Mouse (Mus musculus): ENCODE data around the gene Lgals3bp. TPM values are rescaled to one million over a fixed set of nuclear protein-coding genes. Genes with fewer than 3 reads are reported as not detected.

Gene Lgals3bp
- 10 to 100 TPM; 55.4 to 58.3 TPM for total RNA-seq (2021)
- long read RNA-seq, experiment 1, partial matches to known transcripts, result 2 of 26 reads
- long read RNA-seq, experiment 1, other reads (novel, unspliced or antisense), result 23 of 26 reads
- long read RNA-seq, experiment 2, transcript Lgals3bp-201 (6 exons, 2,330 nt), result major isoform, 12 of 18 reads
- long read RNA-seq, experiment 2, partial matches to known transcripts, result 1 of 18 reads
- long read RNA-seq, experiment 2, other reads (novel, unspliced or antisense), result 5 of 18 reads

DNA sequence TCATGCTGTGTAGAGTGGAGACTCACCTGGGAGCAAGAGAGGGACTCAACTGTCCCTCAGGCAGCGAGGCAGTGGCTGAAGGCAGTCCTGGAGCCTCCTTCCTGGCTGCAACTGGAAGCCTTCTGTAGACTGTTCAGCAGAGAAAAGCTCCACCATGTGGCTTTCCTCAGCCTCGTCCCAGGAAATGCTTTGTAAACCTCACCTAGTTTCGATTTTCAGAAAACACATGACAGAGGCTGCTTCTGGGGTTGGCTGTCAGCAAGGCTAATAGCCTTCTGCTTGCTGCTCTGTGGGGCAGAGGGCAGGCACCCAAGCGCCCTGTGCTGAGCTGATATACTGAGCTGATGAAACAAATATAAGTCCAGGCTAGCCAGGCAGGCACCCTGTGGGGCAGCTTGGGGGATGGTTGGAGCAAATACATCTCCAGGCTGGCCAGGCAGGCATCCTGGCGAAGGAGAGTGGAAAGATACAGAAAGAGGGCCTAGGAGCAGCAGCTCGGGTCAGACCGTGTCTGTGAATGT, at the start of gene Lgals3bp:
Lgals3bp (minus strand) TSS at position 333 of the 521 bp plus-strand sequence.
- peak; percentile 72 for DNase-seq

DNA sequence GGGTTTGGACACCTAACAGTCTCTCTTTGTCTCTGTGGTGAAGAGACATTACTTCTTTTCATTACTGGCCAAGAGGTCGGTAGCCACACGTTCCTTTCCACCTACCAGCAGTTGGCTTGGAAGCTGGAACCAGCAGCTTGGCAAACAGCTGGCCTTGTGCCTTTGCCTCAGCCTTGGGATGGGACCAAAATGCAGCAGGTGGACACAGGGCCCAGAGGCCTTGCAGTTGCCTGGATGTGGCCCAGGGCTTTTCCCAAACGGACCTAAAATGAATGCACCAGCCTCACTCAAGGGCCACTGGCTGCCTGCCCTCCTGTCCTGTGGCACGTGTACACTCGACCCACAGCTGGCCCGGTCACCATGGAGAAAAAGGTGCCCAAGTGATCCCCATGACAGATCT, 49.3 kb upstream of the Lgals3bp start:
- DNase-seq, result peak; percentile 73

DNA sequence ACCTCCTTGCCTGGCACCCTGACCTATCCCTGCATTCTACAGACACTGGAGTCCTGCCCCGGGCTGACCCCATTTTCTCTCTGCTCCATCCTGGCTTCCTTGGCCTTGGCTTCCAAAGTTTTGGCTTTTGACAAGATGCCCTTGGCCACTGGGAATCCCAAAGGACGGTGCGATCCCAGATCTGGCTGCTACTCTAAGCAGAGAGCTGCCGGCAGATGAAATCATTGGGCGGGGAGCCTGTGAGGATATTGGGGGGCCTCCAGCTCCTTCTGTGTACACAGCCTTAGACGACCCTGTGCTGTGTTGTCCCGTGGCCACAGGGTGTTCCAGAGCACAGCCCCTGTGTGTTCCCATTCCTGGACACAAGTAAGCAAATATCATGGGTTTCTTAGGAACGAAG, 46.5 kb upstream of the Lgals3bp start:
- peak; percentile 57 for DNase-seq

DNA sequence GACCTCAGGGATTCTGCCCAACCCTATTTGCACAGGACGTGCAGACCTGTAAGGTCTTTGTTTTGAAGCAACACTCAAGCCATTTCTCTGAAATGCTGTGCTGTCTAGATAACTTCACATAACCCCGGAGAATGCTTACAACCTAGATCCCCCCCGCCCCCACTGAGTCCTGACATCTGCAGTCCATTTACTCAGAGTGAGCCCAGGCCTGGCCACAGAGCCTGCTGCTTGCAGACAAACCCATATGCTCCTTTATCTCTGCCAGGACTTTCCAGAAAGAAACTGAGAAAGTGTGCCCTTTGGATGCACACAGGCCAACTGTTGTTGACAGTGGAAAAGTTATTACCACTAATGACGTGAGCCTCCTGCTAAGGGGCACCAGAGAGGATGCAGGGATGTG, 45.5 kb upstream of the Lgals3bp start:
- DNase-seq, result no peak

DNA sequence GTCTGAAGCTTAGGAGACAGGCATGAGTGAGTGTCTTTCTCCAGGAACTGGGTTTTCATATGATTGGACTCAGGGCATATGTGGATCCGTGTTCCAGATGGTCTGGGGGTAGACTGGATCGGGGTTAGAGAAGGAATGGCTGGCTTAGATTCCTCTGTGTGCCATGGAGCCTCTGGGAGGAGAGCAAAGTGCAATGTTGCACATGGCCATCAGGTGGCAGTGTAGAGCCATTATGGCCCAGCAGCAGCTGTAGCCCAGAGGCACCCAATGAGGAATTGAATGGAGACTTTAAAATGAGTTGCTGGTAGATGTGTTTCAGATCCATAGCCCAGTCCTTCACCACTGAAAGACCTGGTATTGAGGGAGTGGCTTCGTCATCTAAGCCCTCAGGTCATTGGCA, 44.0 kb upstream of the Lgals3bp start:
- DNase-seq, result peak; percentile 82

DNA sequence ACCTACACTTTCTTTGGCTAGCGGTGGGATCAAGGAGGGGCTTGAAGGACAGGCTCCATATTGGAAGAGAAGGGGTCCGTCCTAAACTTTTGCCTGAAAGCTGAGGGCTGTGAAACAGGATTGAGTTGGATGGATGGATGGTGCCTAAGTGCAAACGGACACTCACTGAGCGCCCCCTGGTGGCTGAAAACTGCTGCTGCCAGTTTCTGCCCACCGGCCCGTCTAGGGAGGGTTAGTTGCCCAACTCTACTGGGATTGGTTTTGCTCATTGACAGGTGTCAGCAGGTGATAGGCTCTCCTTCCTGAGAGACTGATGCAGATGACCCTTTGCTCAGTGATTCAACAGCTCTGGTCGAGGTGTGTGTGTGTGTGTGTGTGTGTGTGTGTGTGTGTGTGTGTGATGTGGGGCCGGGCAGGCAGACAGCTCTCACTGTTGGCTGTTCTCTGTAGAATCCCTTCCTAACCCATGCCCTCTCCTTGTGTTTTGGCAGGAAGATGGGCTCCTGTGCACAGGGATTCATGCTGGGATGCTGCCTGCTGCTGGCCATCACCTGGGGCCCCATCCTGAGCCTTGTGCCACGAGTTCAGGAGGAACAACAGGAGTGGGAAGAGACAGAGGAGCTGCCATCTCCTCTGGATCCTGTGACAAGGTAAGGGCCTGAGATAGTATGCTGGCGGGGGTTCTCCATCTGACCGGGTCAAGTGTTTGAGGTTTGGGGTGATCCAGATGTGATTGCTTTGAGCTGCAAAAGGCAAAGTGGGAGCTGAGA, 41.5 kb upstream of the Lgals3bp start:
- peak; percentile 91 for DNase-seq

DNA sequence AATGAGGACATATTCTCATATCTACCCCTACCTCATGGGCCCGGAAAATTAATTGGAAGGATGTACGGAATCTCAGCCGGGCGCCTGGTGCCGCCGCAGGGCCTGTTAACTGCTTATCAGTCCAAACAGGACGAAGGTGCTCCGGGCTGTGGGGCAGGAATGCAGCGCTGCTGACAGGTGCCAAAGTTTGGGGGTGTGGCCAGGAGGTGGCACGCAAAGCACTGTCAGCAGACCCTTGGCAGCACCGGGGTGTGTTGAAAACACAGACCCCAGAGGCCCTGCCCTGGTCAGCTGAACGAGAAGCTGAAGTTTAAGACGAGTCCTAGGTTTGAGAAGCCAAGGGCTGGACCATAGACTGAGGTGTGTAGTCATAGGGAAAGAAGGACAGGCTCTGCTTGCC, 40.8 kb upstream of the Lgals3bp start:
- DNase-seq, result no peak

DNA sequence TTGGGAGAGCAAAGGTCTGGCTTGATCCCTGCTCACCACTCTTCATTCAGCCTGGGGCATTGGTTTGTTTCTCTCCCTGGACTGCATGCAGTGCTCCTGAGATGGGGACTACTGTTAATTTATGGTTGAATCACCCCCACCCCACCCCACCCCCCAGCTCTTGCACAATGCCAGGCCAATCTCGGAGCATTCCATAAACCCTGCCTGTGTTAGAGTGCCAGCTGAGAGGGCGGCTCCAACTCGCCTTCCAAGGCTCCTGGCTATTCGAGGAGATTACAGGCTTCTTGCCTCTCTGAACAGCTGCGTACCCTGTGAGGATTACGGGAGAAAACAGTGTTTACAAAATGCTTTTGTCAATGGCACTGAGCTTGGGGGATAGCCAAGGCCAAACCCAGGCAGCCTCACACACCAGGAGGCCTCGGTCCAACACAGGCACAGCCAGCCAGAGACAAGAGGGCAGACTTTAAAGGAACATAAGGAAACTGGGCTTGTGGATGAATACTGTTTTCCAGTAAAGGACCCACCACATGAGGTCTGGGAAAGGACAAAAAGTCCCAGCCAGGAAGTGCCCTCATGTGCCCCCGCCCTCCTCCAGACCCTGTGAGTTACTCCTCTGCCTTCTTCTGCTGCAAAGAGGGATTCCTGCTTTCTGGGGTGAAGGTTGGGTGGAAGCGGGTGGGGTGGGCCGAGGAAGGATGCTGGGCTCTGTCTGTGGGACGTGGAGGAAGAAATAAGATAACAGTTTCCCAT, 36.9 kb upstream of the Lgals3bp start:
- DNase-seq, result peak; percentile 57

DNA sequence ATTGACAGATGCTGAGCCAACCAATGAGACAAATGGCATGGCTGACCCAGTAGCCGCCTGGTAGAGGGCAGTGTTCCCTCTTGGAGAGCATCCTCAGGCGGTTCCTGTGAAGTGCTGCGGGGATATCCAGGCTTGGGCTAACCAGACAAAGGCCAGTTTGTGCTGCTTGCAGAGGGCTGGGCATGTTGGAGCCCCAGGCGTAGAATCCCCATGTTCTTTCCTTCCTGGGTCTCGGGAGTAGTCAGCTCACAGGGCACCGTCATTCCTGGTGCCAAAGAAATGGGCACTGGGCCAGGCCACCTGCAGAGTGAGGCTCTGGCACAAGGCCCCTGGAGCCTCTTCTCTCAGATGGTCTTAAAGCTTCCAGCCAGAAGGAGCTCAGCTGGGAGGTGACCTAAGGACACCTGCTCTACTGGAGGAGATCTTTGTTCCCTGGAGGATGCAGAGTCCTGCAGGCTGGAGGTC, 34.6 kb upstream of the Lgals3bp start:
- no peak for DNase-seq

DNA sequence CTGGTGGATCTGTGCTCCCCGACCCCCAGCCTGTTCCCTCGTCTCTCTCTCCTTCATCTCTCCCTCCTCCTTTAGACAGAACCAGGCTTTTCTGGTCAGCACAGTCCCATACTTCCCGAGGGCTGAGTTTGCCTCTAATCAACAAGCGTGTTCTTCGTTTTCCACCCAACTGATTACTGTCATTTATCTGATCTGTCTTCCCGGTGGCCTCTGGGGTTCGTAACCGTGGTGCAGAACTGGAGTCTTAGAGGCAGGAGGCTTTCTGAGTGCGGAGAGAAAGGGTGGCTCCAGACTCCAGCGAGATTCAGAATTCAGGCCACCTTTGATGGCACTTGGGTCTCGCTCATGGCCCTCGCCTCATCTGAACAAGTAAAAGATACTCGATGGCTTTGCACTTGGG, 32.2 kb upstream of the Lgals3bp start:
- DNase-seq, result no peak

DNA sequence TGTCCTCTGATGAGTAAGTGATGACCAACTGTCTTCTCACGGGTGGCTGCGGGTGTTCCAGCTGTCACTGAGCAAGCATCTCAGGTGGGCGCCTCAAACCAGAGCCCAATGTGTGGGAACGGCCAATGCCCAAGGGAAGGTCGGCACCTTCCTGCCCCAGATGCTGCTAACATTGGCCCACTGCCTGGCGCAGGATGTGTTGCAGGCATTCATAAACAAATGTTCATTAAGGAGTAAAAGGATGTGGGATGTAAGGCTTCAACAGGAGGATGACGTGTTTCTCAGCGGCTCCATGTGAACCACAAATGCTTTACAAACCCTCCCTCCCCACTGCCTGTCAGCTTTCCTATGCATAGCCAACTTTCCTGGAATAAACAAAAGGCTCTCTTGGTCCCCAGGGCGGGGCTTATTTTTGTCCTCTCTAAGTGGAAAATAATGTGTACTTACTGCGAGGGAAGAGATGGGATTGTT, 31.5 kb upstream of the Lgals3bp start:
- no peak for DNase-seq

DNA sequence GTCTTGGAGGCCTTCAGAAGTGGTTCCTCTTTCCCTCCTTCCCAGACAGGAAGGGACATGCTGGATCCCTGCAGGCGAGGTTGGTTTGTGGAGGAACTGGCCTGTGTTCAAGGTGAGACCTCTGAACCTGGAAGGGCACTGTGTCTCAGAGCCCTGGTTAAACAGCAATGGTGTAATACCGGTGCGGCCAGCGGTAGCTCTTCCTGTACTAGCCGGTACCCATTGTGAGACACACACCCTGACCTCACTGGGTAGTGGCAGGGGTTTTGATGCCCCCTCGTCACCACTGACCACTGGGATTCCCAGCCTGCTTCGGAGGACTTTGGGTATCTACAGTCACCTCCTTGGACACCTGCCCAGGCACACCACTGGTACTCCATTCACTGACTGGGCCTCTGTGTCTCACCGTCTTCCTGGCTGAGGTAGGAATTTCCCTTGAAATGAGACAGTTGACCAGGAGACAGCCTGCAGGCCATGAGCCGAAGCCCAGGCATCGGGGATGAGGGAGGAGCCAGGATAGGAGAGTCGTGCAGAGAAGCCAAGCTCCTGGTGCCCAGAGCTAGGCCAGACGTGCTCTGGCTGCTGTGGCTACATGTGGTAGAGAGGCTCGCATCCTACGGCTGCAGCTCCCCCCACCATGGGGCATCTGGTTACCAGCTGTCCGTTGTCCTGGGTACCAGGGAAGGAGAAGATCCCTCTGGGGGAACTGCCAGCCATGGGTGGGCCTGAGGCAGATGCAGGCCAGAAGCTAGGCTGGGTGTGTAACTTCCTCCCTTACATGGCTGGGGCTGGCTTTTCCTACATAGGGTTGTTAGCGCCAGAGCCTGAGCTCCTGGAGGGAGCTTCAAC, 29.4 kb upstream of the Lgals3bp start:
- peak; percentile 35 for DNase-seq

DNA sequence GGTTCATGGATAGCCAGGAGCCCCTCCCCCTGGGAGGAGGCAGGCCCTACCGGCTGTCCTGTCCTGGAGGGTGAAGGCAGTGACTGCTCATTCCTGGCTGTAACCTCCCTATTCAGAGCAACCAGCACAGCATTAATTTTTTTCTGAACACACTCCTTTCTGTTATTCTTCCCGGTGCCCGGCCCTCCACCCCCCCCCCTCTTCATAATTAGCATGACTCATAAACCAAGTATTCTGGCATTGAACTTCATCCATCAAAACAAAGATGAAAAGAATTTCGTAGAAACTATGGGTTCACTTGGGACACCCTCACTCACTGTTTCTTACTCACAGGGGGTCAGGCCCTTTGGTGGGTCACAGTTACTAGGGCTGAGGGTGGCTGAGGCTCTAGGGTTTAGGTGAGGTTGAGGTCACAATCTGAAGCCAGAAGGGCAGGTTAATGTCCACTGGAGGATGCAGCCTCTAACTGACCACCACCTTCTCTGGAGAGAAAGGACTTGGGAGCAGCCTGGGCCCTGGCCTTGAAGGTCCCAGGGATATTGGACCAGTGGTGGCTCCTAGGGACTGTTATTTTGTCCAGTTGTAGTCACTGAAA, 28.5 kb upstream of the Lgals3bp start:
- peak; percentile 26 for DNase-seq

DNA sequence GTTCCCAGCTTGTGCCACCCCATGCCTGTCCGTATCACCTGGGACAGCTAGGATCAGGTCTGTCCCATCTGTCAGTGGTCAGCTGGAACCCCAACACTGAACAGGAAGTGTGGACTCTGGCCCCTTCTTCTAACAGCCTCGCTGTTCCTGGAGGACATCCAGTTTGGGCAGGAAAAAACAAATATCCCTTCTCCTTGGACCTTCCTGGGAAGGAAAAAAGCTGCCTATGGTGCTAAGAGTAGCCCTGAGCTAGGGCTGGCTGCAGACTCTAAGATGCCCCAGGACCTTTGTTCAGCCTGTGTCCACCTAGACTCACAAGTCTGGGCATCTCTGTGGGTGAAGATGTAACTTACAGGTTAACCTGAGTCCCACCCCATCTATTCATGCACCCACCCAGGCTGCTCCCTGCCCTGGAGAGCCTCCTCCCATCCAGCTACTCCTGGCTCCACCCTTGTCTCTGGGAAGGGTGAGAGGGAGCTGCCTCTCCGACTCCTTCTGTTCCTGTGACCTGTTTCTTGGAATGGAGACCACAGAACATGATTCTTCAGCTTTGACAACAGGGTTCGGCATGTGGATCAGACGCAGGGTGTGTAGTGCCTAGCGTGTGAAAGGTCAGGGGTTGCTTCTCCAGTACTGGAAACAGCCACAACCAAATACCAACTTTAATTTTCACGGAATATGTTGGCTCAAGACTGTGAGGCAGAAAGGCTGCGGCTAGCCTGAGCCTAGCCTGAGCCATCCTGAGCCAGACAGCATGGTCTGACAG, 27.2 kb upstream of the Lgals3bp start:
- peak; percentile 33 for DNase-seq

DNA sequence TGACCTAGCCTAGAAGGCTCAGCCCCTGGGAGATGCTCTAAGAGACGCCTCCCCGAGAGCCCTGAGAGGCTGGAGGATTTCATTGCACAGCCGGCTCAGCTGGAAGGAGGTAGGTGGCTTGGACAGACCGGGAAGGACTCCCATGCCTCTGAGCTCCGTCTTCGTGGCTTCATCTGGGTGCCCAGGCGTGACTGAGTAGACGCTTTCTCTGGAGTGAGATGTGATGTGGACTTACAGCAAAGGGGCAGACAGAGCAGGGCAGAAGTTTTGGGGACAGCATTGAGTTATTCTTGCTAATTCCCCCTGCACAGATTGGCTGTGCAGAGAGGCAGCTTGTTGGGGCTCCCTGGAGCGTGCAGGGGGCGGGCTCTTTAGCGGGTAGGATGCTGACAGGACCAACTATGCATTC, 26.6 kb upstream of the Lgals3bp start:
- DNase-seq, result no peak

DNA sequence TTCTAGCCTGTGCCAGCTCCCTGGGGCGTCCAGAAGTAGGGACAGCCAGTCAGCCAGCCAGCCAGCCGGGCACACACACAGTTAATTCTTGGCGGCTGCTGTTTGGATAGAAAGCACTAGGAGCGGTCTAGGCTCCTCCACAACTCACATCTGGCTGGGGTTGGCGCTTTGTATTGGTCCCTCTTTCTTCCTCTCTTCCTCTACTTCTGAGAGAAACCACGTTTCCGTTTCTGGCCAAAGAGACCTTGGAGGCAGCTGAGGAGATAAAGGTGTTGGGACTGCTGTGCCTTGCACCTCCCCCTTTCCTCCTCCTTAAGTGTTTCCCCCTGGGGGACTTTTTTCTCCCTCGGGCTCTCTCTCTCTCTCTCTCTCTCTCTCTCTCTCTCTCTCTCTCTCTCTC, 26.1 kb upstream of the Lgals3bp start, which contains the start of gene C1qtnf1:
C1qtnf1 (plus strand) TSS at position 218 of the 400 bp plus-strand sequence.
- no peak for DNase-seq

DNA sequence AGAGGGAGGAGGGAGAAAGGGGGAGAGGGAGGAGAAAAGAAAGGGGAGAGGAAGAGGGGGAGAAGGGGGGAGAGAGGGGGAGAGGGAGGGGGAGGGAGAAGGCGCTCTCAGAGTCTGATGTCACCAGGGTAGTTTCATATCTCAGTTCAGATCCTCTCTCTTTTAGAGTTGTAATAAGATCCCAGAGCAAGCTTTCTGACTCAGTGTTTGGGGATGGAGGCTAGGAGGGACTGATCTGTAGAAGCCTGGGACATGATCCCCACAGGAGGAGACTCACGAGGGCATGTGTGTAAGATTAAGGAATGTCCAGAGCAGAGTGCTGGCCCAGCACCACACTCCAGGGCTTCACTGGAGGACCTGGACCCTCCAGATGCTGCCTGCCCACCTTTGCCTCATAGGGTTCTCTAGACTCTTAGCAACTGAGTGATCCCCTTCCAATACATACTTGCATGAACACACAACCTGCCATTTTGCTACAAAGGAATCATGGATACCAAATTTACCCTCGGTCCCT, 25.4 kb upstream of the Lgals3bp start:
- no peak for DNase-seq

DNA sequence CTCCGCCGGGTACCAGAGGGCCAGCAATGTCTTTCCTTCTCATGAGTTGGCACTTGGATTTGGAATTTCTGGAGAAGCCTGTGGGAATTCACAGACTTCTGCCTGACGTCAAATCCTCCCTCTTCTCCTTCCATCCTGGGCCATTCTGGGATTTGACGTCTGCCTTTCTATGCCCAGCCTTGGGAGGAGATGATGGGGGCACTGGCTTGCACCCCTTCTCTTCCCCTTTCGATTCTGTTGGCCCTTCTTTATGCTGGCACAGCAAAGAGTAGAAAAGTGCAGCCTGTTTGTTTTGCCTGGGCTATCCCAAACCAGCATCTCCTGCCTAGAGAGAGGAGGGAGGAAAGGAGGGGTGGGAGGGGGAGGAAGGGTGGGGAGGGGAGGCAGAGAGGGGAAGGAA, 24.9 kb upstream of the Lgals3bp start:
- no peak for DNase-seq

DNA sequence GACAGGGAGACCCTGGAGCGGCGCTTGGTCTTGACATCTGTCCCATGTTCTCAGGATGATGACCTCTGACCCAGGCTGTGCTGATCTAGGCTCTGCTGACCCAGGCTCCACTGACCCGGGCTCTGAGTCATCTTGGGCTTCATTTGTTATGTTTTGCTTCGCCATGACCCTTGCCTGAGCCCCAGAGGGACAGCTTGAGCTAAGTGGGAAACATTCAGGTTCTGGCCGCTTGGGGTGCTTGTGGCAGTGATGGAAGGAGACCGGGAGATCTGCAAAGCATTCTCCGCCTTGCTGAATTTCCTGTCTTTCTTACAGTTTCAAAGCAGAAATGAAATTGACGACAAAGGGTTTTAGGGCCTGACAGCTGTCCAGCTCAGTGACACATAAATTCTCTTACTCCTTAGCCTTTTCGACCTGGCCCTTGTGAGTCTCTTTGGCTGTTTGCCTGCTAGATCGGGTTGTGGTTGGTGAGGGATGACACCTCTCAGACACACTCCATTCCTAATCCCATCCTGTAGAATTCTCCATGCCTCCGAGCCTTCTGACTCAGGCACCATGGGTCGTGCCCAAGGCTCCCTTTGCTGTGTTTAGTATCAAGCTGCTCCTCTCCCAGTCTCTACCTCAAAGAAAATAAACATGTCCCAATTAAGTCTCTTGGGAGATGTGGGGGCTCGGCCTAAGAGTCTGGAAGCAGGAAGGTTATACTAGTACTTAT, 22.9 kb upstream of the Lgals3bp start:
- DNase-seq, result peak; percentile 31

All from adrenal gland, postnatal 10 days (tissue).